Mouse (Mus musculus) CH12.LX (cell line): ENCODE measurements at regions not wholly inside any gene's neighbourhood (a gene's known extent, or its start where the extent isn't known, plus 50 kb on each side); places are given as distances from the start of the nearest gene placed in this dataset.

Experiments used
- DNase-seq: peaks from one replicate; pipeline ENCODE4 v3.0.0-alpha.2; 2013; ENCODE audit errors: extremely low read depth
- H3K27ac ChIP-seq: 2 replicates; pipeline ENCODE4 v1.5.1; 2012; ENCODE audit warnings: low read depth, mild to moderate bottlenecking, control low read depth, moderate library complexity; ENCODE audit not compliant: insufficient read depth
- H3K27me3 ChIP-seq: replicated peaks from 2 replicates; pipeline ENCODE3; 2012; ENCODE audit warnings: inconsistent platforms
- H3K36me3 ChIP-seq, 2 experiments: replicated peaks in 1 of 2; 2 replicates each; pipeline versions ENCODE3 to v1.6.1; 2012; ENCODE audit warnings: inconsistent platforms in 1 of 2, low read length in 1 of 2, mild to moderate bottlenecking in 1 of 2, mixed read lengths in 1 of 2, moderate library complexity in 1 of 2; ENCODE audit not compliant: control insufficient read depth in 1 of 2, insufficient read depth in 1 of 2
- H3K4me1 ChIP-seq, 2 experiments: 2 replicates each; pipeline ENCODE4 v1.6.1; 2012; ENCODE audit warnings: inconsistent platforms in 1 of 2, moderate library complexity in 1 of 2; ENCODE audit not compliant: insufficient read depth in 2 of 2, control insufficient read depth in 1 of 2
- H3K4me2 ChIP-seq: 2 replicates; pipeline ENCODE4 v1.6.1; 2012; ENCODE audit warnings: low read depth, mild to moderate bottlenecking, control low read depth; ENCODE audit not compliant: poor library complexity, insufficient read depth, severe bottlenecking
- H3K4me3 ChIP-seq, 3 experiments: fragments of 150-350 bp in 1 of 3; sonication (generic) in 1 of 3; replicated peaks in 1 of 3; 2 replicates each; pipeline versions ENCODE3 to v1.5.1; 2011 to 2012; ENCODE audit warnings: low read depth in 2 of 3, low read length in 2 of 3, mild to moderate bottlenecking in 2 of 3, moderate library complexity in 2 of 3, control low read depth in 1 of 3, improper control_type of control experiment in 1 of 3, inconsistent platforms in 1 of 3, mixed read lengths in 1 of 3; ENCODE audit not compliant: poor library complexity in 1 of 3
- H3K79me2 ChIP-seq: replicated peaks from 2 replicates; pipeline ENCODE4 v1.6.1; 2012; ENCODE audit warnings: mild to moderate bottlenecking, moderate library complexity; ENCODE audit not compliant: control insufficient read depth, poor library complexity, insufficient read depth, severe bottlenecking; ENCODE audit errors: extremely low read depth
- H3K9ac ChIP-seq: 2 replicates; pipeline ENCODE4 v1.6.1; 2012; ENCODE audit warnings: low read depth, mild to moderate bottlenecking, control low read depth, moderate library complexity; ENCODE audit not compliant: insufficient read depth
- H3K9me3 ChIP-seq: replicated peaks from 2 replicates; pipeline ENCODE3; 2012; ENCODE audit warnings: low read length, inconsistent platforms, mixed read lengths
- BHLHE40 ChIP-seq: IDR thresholded peaks from 2 replicates; pipeline ENCODE4 v1.6.1; 2011; ENCODE audit warnings: mild to moderate bottlenecking, low read depth, low read length, improper control_type of control experiment
- CHD1 ChIP-seq: IDR thresholded peaks from 2 replicates; pipeline ENCODE4 v1.6.1; 2012; ENCODE audit warnings: low read depth, low read length, improper control_type of control experiment, inconsistent platforms
- ETS1 ChIP-seq: conservative IDR thresholded peaks from 2 replicates; pipeline ENCODE4 v1.6.1; 2012; ENCODE audit warnings: low read depth, mild to moderate bottlenecking, inconsistent platforms, low read length, improper control_type of control experiment, moderate library complexity
- IRF4 ChIP-seq: IDR thresholded peaks from 2 replicates; pipeline ENCODE4 v1.6.1; 2014; ENCODE audit warnings: low read depth, mild to moderate bottlenecking, inconsistent platforms, low read length, improper control_type of control experiment
- JUN ChIP-seq: IDR thresholded peaks from 2 replicates; pipeline ENCODE4 v1.6.1; 2011; ENCODE audit warnings: low read depth, mild to moderate bottlenecking, low read length, improper control_type of control experiment, moderate library complexity; ENCODE audit not compliant: insufficient read depth
- KAT2A ChIP-seq: IDR thresholded peaks from 2 replicates; pipeline ENCODE4 v1.6.1; 2012; ENCODE audit warnings: low read length, improper control_type of control experiment, inconsistent platforms; ENCODE audit not compliant: insufficient replicate concordance
- MAFK ChIP-seq: IDR thresholded peaks from 2 replicates; pipeline ENCODE4 v1.6.1; 2011; ENCODE audit warnings: low read length, improper control_type of control experiment; ENCODE audit not compliant: insufficient replicate concordance
- NELFE ChIP-seq: IDR thresholded peaks from 2 replicates; pipeline ENCODE4 v1.6.1; 2011; ENCODE audit warnings: low read depth, low read length, improper control_type of control experiment
- PAX5 ChIP-seq: IDR thresholded peaks from 2 replicates; pipeline ENCODE4 v1.6.1; 2012; ENCODE audit warnings: low read length, inconsistent platforms, mixed read lengths
- POLR2A ChIP-seq: IDR thresholded peaks from 2 replicates; pipeline ENCODE4 v1.6.1; 2011; ENCODE audit warnings: low read depth, mild to moderate bottlenecking, improper control_type of control experiment, low read length
- POLR2AphosphoS2 ChIP-seq: IDR thresholded peaks from 2 replicates; pipeline ENCODE4 v1.6.1; 2011; ENCODE audit warnings: low read depth, low read length, improper control_type of control experiment
- SMC3 ChIP-seq: IDR thresholded peaks from 2 replicates; pipeline ENCODE4 v1.6.1; 2011; ENCODE audit warnings: low read depth, low read length, improper control_type of control experiment
- TCF12 ChIP-seq: IDR thresholded peaks from 2 replicates; pipeline ENCODE4 v1.6.1; 2014; ENCODE audit warnings: low read depth, mild to moderate bottlenecking, inconsistent platforms, low read length, improper control_type of control experiment
- USF2 ChIP-seq: conservative IDR thresholded peaks from 2 replicates; pipeline ENCODE4 v1.6.1; 2011; ENCODE audit warnings: low read depth, low read length, improper control_type of control experiment
- ZC3H11A ChIP-seq: IDR thresholded peaks from 2 replicates; pipeline ENCODE4 v1.6.1; 2012; ENCODE audit warnings: low read depth, mild to moderate bottlenecking, inconsistent platforms, low read length, improper control_type of control experiment
- ZMIZ1 ChIP-seq: IDR thresholded peaks from 2 replicates; pipeline ENCODE4 v1.6.1; 2012; ENCODE audit warnings: low read depth, mild to moderate bottlenecking, inconsistent platforms, low read length, improper control_type of control experiment
- dilution Hi-C: fragments of 300-500 bp; cut with MboI; formaldehyde crosslinking; loops from 2 replicates; pipeline ENCODE4 v1.14.3; 2020; ENCODE audit warnings: low sequenced_read_pairs; ENCODE audit not compliant: extremely low pct_unique_long_range_greater_than_20kb, extremely low pct_ligation_motif_present
- in situ Hi-C: fragments of 300-500 bp; cut with MboI; formaldehyde crosslinking; loops from 3 replicates; pipeline ENCODE4 v1.14.3; 2019; ENCODE audit warnings: low sequenced_read_pairs, low pct_ligation_motif_present, low pct_unique_long_range_greater_than_20kb, mixed read lengths

DNA sequence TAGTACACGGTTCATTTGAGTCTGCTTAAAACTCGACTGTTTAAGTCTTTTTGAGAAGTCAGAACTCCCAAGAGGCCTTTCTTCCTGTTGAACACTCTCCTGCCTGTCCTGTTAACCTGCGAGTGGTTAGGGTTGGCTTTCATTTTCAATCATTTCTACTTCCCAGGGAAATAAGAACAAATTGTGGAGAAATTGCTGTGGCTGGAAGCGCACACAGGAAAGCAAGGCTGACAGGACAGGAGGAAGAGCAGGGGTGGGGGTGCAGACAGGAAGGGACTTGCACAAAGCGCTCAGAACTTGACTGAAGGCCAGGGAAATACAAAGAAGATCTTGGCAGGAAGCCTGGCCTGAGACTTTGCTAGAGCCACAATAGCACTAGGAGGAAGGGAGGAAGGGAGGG lies 102.2 kb upstream of the Fyn start (continued):
- TF ChIP-seq CHD1 (no peak), ZC3H11A (no peak), BHLHE40 (0 out of 2 replicates have a peak, but pooled peaks have one; percentile 38), JUN (no peak), ETS1 (peak; percentile 22; the same call in 1 of the 2 replicates), NELFE (no peak; the same call in 1 of the 2 replicates), SMC3 (no peak), POLR2A (no peak), MAFK (no peak), KAT2A (no peak), IRF4 (peak; percentile 67), PAX5 (no peak)

DNA sequence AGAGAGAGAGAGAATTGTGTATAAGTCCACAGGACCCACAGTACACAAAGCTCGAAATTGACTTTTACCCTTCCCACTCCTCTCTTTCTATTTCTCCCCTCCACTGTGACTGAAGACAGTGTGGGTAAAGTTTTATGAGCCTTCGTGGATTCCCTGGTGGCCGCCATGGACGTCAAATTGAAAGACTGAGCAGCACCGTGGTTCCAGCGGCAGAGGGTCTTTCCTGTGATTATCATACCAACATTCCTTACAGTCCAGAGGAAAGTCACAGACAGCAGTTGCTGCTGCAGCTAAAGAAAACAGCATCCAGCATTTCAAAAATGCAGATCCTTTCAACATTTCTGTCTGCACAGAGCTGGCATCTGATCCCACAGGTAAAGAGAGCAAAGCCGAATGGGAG lies 98.9 kb upstream of the Ccn6 start:
- Histone ChIP-seq H3K9me3 (no peaks in the 10 kb centered on the region), H3K27me3 (no peaks in the 10 kb centered on the region), H3K36me3 (no peaks in the 10 kb centered on the region), H3K9ac (no peak overlapping the region), H3K4me2 (no peak overlapping the region), H3K4me3 (no peak overlapping the region), H3K27ac (no peak overlapping the region), H3K79me2 (no peaks in the 10 kb centered on the region), H3K4me1 (peaks cover 4 to 23% of the 10 kb centered on the region in 2 experiments)
- TF ChIP-seq BHLHE40 (no peak), ZMIZ1 (no peak), USF2 (no peak), IRF4 (no peak), TCF12 (no peak)
- dilution Hi-C loops, result no loop called here
- in situ Hi-C loops, result no loop called here
- no peak for DNase-seq

DNA sequence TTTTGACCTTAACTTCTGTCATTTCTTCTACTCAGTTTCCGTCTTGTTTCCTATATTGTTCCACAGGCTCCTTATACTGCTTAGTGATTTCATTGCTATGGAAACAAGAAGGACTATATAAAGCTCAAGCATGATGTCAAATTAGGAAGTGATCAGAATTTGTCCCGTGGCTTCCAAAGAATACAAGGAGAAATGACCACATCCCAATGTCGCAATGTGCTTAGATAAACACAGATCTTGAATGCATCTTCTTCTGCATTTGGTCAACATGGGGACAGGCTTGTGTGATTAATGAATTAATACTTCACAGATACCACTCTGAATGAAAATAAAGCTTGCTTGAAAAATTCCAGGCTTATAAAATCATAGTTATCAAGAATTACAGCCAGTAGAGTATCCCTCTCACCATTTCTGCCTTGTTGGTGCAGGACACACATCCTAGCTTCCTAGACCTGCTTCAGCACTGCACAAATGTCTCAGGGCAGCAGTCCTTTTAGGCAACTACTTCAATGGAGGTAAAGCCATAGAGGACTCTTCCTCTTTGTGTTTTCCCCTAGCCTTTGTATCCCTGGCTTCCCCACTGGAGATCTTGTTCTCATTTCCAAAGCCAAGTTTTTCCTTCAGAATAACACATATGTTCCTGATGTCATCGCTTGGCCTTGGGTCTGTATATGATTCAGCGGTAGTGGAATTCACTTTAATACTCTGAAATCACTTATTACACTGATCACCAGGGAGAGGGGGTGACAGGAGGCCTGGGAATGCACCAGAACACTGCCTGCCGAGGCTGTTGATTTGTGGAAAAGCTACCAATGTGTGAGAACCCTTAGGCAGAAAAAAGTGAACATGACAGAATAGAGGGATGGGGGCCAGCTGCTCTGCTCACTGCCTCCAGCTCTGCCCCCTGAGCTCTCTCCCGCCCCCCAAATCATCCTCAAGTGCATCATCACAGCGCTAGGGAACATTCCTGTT lies 97.9 kb upstream of the Ccn6 start:
- no peak for DNase-seq
- Histone ChIP-seq H3K79me2 (no peaks in the 10 kb centered on the region), H3K27me3 (no peaks in the 10 kb centered on the region), H3K4me3 (no peak overlapping the region), H3K9me3 (no peaks in the 10 kb centered on the region), H3K4me2 (no peak overlapping the region), H3K27ac (no peak overlapping the region), H3K36me3 (no peaks in the 10 kb centered on the region), H3K4me1 (peaks cover 5 to 17% of the 10 kb centered on the region in 2 experiments), H3K9ac (no peak overlapping the region)
- dilution Hi-C loops, result no loop called here
- in situ Hi-C loops, result no loop called here
- TF ChIP-seq POLR2AphosphoS2, result no peak
